Mouse (Mus musculus): ENCODE results near the gene Klrg1. TPM values are rescaled to one million over a fixed set of nuclear protein-coding genes. Genes with fewer than 3 reads are reported as not detected.

Klrg1 gene
- polyA plus RNA-seq, 1 experiment from 2014 or later, result 0.87 TPM

GRCm38 (mm10) chr6:122291264-122291663, 8.6 kb upstream of the Klrg1 start:
- WGBS, result 60% methylated on average over 2 of the region's 2 CpGs
- Histone ChIP-seq H3K4me3 (replicated peaks) (no peak overlapping the region), H3K9ac (replicated peaks) (no peak overlapping the region)

GRCm38 (mm10) chr6:122290253-122290652, 7.6 kb upstream of the Klrg1 start:
- ATAC-seq, result no peak
- no peak overlapping the region for H3K4me2 ChIP-seq (replicated peaks)
- H3K4me3 ChIP-seq (replicated peaks), result no peak overlapping the region
- no peak overlapping the region for H3K27ac ChIP-seq
- H3K4me1 ChIP-seq (replicated peaks), result no peaks in the 10 kb centered on the region
- H3K9me3 ChIP-seq, result no peaks in the 10 kb centered on the region
- 65% methylated on average over 3 of the region's 3 CpGs for WGBS
- H3K36me3 ChIP-seq, result no peaks in the 10 kb centered on the region
- H3K9ac ChIP-seq (replicated peaks), result no peak overlapping the region
- no peaks in the 10 kb centered on the region for H3K27me3 ChIP-seq

More at GRCm38 (mm10) chr6:122291264-122291663, 8.6 kb upstream of the Klrg1 start:
- H3K36me3 ChIP-seq, result no peaks in the 10 kb centered on the region
- peaks cover 6% of the 10 kb centered on the region for H3K4me1 ChIP-seq (replicated peaks)
- H3K27ac ChIP-seq, result no peak overlapping the region
- ATAC-seq, result no peak
- H3K27me3 ChIP-seq, result no peaks in the 10 kb centered on the region
- no peak overlapping the region for H3K4me2 ChIP-seq (replicated peaks)
- no peaks in the 10 kb centered on the region for H3K9me3 ChIP-seq

GRCm38 (mm10) chr6:122289313-122289712, 6.6 kb upstream of the Klrg1 start:
- ATAC-seq, result no peak

GRCm38 (mm10) chr6:122288263-122288662, 5.6 kb upstream of the Klrg1 start:
- no peak overlapping the region for H3K27ac ChIP-seq
- no peaks in the 10 kb centered on the region for H3K36me3 ChIP-seq
- no peaks in the 10 kb centered on the region for H3K27me3 ChIP-seq
- H3K9me3 ChIP-seq, result no peaks in the 10 kb centered on the region
- H3K4me3 ChIP-seq (replicated peaks), result no peak overlapping the region
- H3K4me1 ChIP-seq (replicated peaks), result no peaks in the 10 kb centered on the region
- 41% methylated on average over 1 of the region's 1 CpGs for WGBS
- no peak overlapping the region for H3K9ac ChIP-seq (replicated peaks)
- H3K4me2 ChIP-seq (replicated peaks), result no peak overlapping the region
- no peak for ATAC-seq

More at GRCm38 (mm10) chr6:122289313-122289712, 6.6 kb upstream of the Klrg1 start:
- H3K9ac ChIP-seq (replicated peaks), result no peak overlapping the region
- H3K27me3 ChIP-seq, result no peaks in the 10 kb centered on the region
- WGBS, result 59% methylated on average over 1 of the region's 1 CpGs
- H3K4me1 ChIP-seq (replicated peaks), result no peaks in the 10 kb centered on the region
- no peaks in the 10 kb centered on the region for H3K36me3 ChIP-seq
- H3K27ac ChIP-seq, result no peak overlapping the region
- H3K4me2 ChIP-seq (replicated peaks), result no peak overlapping the region
- no peak overlapping the region for H3K4me3 ChIP-seq (replicated peaks)
- H3K9me3 ChIP-seq, result no peaks in the 10 kb centered on the region

- H3K4me1 ChIP-seq (replicated peaks), result no peaks in the 10 kb centered on the region
- H3K9ac ChIP-seq (replicated peaks), result no peak overlapping the region
- no peaks in the 10 kb centered on the region for H3K9me3 ChIP-seq
- ATAC-seq, result no peak
- no peak overlapping the region for H3K27ac ChIP-seq
- H3K4me3 ChIP-seq (replicated peaks), result no peak overlapping the region
- 88% methylated on average over 1 of the region's 1 CpGs for WGBS
- H3K36me3 ChIP-seq, result no peaks in the 10 kb centered on the region
- no peaks in the 10 kb centered on the region for H3K27me3 ChIP-seq
- H3K4me2 ChIP-seq (replicated peaks), result no peak overlapping the region
Measured at GRCm38 (mm10) chr6:122284823-122285222, 2.1 kb upstream of the Klrg1 start.

- Histone ChIP-seq H3K9ac (replicated peaks) (no peak overlapping the region), H3K27me3 (no peaks in the 10 kb centered on the region), H3K36me3 (no peaks in the 10 kb centered on the region), H3K4me2 (replicated peaks) (no peak overlapping the region), H3K27ac (no peak overlapping the region), H3K4me1 (replicated peaks) (no peaks in the 10 kb centered on the region), H3K9me3 (no peaks in the 10 kb centered on the region), H3K4me3 (replicated peaks) (no peak overlapping the region)
- ATAC-seq, result no peak
- WGBS, result 79% methylated on average over 4 of the region's 4 CpGs
Measured at GRCm38 (mm10) chr6:122284304-122284703, 1.6 kb upstream of the Klrg1 start.

- WGBS, result 90% methylated on average over 2 of the region's 2 CpGs
Measured at GRCm38 (mm10) chr6:122283429-122283828, 747 bp upstream of the Klrg1 start.

GRCm38 (mm10) chr6:122276565-122276964, 6.1 kb downstream of the Klrg1 start:
- WGBS, result 90% methylated on average over 7 of the region's 7 CpGs
- no peaks in the 10 kb centered on the region for H3K9me3 ChIP-seq
- H3K27me3 ChIP-seq, result no peaks in the 10 kb centered on the region
- H3K27ac ChIP-seq, result no peak overlapping the region
- ATAC-seq, result no peak
- no peak overlapping the region for H3K9ac ChIP-seq (replicated peaks)
- no peak overlapping the region for H3K4me3 ChIP-seq (replicated peaks)
- no peaks in the 10 kb centered on the region for H3K36me3 ChIP-seq
- H3K4me1 ChIP-seq (replicated peaks), result no peaks in the 10 kb centered on the region
- no peak overlapping the region for H3K4me2 ChIP-seq (replicated peaks)

More at GRCm38 (mm10) chr6:122283429-122283828, 747 bp upstream of the Klrg1 start:
- H3K4me1 ChIP-seq (replicated peaks), result no peaks in the 10 kb centered on the region
- no peak for ATAC-seq
- no peaks in the 10 kb centered on the region for H3K27me3 ChIP-seq
- H3K9ac ChIP-seq (replicated peaks), result no peak overlapping the region
- no peak overlapping the region for H3K4me3 ChIP-seq (replicated peaks)
- no peaks in the 10 kb centered on the region for H3K36me3 ChIP-seq
- H3K9me3 ChIP-seq, result no peaks in the 10 kb centered on the region
- H3K27ac ChIP-seq, result no peak overlapping the region
- H3K4me2 ChIP-seq (replicated peaks), result no peak overlapping the region

GRCm38 (mm10) chr6:122274546-122274945, 8.1 kb downstream of the Klrg1 start:
- H3K4me3 ChIP-seq (replicated peaks), result no peak overlapping the region
- H3K36me3 ChIP-seq, result no peaks in the 10 kb centered on the region
- H3K9ac ChIP-seq (replicated peaks), result no peak overlapping the region
- H3K27me3 ChIP-seq, result no peaks in the 10 kb centered on the region
- no peak overlapping the region for H3K4me2 ChIP-seq (replicated peaks)
- no peak overlapping the region for H3K27ac ChIP-seq
- no peak for ATAC-seq
- H3K4me1 ChIP-seq (replicated peaks), result no peaks in the 10 kb centered on the region
- H3K9me3 ChIP-seq, result no peaks in the 10 kb centered on the region
- 76% methylated on average over 5 of the region's 5 CpGs for WGBS

- Histone ChIP-seq H3K4me2 (replicated peaks) (no peak overlapping the region), H3K36me3 (no peaks in the 10 kb centered on the region), H3K27me3 (no peaks in the 10 kb centered on the region), H3K9me3 (no peaks in the 10 kb centered on the region), H3K27ac (no peak overlapping the region), H3K4me3 (replicated peaks) (no peak overlapping the region), H3K4me1 (replicated peaks) (no peaks in the 10 kb centered on the region), H3K9ac (replicated peaks) (no peak overlapping the region)
- no peak for ATAC-seq
- 84% methylated on average over 11 of the region's 11 CpGs for WGBS
Measured at GRCm38 (mm10) chr6:122270152-122270551, 12.5 kb downstream of the Klrg1 start.

- no peak overlapping the region for H3K27ac ChIP-seq
- no peaks in the 10 kb centered on the region for H3K9me3 ChIP-seq
- no peaks in the 10 kb centered on the region for H3K4me1 ChIP-seq (replicated peaks)
- ATAC-seq, result no peak
- H3K27me3 ChIP-seq, result no peaks in the 10 kb centered on the region
- H3K9ac ChIP-seq (replicated peaks), result no peak overlapping the region
- H3K4me2 ChIP-seq (replicated peaks), result no peak overlapping the region
- no peak overlapping the region for H3K4me3 ChIP-seq (replicated peaks)
- WGBS, result 82% methylated on average over 4 of the region's 4 CpGs
- H3K36me3 ChIP-seq, result no peaks in the 10 kb centered on the region
Measured at GRCm38 (mm10) chr6:122269170-122269569, 13.5 kb downstream of the Klrg1 start.

GRCm38 (mm10) chr6:122268561-122268960, 14.1 kb downstream of the Klrg1 start:
- no peaks in the 10 kb centered on the region for H3K9me3 ChIP-seq
- no peak overlapping the region for H3K4me2 ChIP-seq (replicated peaks)
- WGBS, result 75% methylated on average over 3 of the region's 3 CpGs
- no peak overlapping the region for H3K4me3 ChIP-seq (replicated peaks)
- no peak overlapping the region for H3K9ac ChIP-seq (replicated peaks)
- no peaks in the 10 kb centered on the region for H3K4me1 ChIP-seq (replicated peaks)
- no peaks in the 10 kb centered on the region for H3K27me3 ChIP-seq
- H3K36me3 ChIP-seq, result no peaks in the 10 kb centered on the region
- 0 out of 2 replicates have a peak, but pooled peaks have one; percentile 37 for ATAC-seq
- no peak overlapping the region for H3K27ac ChIP-seq

GRCm38 (mm10) chr6:122262543-122262942, 20.1 kb downstream of the Klrg1 start:
- 95% methylated on average over 8 of the region's 8 CpGs for WGBS
- Histone ChIP-seq H3K27me3 (no peaks in the 10 kb centered on the region), H3K27ac (no peak overlapping the region), H3K4me3 (replicated peaks) (no peak overlapping the region), H3K4me2 (replicated peaks) (no peak overlapping the region), H3K9ac (replicated peaks) (no peak overlapping the region), H3K9me3 (no peaks in the 10 kb centered on the region), H3K36me3 (no peaks in the 10 kb centered on the region), H3K4me1 (replicated peaks) (no peaks in the 10 kb centered on the region)
- no peak for ATAC-seq

Measured in midbrain, embryonic 13.5 days (tissue).